Mouse (Mus musculus) bone marrow macrophage, adult 2 months (primary cell): ENCODE results near the gene Alx1.

ENCODE experiments used
- CTCF ChIP-seq: IDR thresholded peaks from 2 replicates; pipeline ENCODE4 v1.5.1; 2012; ENCODE audit warnings: low read depth, mild to moderate bottlenecking, low read length, moderate library complexity
- POLR2A ChIP-seq: IDR thresholded peaks from 2 replicates; pipeline ENCODE4 v1.6.1; 2012; ENCODE audit warnings: mild to moderate bottlenecking, low read depth, low read length, borderline replicate concordance

- TF ChIP-seq CTCF = no peak
- no peak for TF ChIP-seq POLR2A
Measured at GRCm38 (mm10) chr10:103045019-103045418, 15.0 kb upstream of the Alx1 start.
